Mouse (Mus musculus): ENCODE measurements around the gene Nol7.

Gene Nol7

GRCm38 (mm10) chr13:43398297-43399080 lies at the start of gene Nol7:
Nol7 (plus strand) TSS chr13:43398390.
- peak; percentile 98 to 100 for DNase-seq

GRCm38 (mm10) chr13:43349376-43349775 lies 48.8 kb upstream of the Nol7 start:
- DNase-seq, result no peak

GRCm38 (mm10) chr13:43350489-43351169 lies 47.6 kb upstream of the Nol7 start:
- DNase-seq, result no peak

GRCm38 (mm10) chr13:43353356-43353755 lies 44.8 kb upstream of the Nol7 start:
- peak; percentile 44 to 62 for DNase-seq

- DNase-seq, result no peak
Measured at GRCm38 (mm10) chr13:43354362-43354761, 43.8 kb upstream of the Nol7 start.

- peak; percentile 42 to 56 for DNase-seq
Measured at GRCm38 (mm10) chr13:43356346-43357125, 41.7 kb upstream of the Nol7 start.

GRCm38 (mm10) chr13:43360534-43360933 lies 37.7 kb upstream of the Nol7 start:
- no peak for DNase-seq

GRCm38 (mm10) chr13:43362353-43362752 lies 35.8 kb upstream of the Nol7 start:
- DNase-seq, result peak; percentile 64 to 72

- DNase-seq, result peak; percentile 96
Measured at GRCm38 (mm10) chr13:43364985-43365824, 33.0 kb upstream of the Nol7 start, which contains the start of gene Sirt5. Sirt5 (plus strand) TSS chr13:43365496.

- no peak for DNase-seq
Measured at GRCm38 (mm10) chr13:43365825-43366184, 32.4 kb upstream of the Nol7 start.

GRCm38 (mm10) chr13:43370063-43370462 lies 28.1 kb upstream of the Nol7 start:
- DNase-seq, result no peak

GRCm38 (mm10) chr13:43372892-43373291 lies 25.3 kb upstream of the Nol7 start:
- no peak for DNase-seq

- no peak for DNase-seq
Measured at GRCm38 (mm10) chr13:43374205-43374604, 24.0 kb upstream of the Nol7 start.

- no peak for DNase-seq
Measured at GRCm38 (mm10) chr13:43374918-43375432, 23.2 kb upstream of the Nol7 start.

GRCm38 (mm10) chr13:43379989-43380388 lies 18.2 kb upstream of the Nol7 start:
- no peak for DNase-seq

- DNase-seq, result no peak
Measured at GRCm38 (mm10) chr13:43385321-43385720, 12.9 kb upstream of the Nol7 start.

- DNase-seq, result peak in 1 of 2 experiments; percentile 29
Measured at GRCm38 (mm10) chr13:43397700-43398296, 392 bp upstream of the Nol7 start.

GRCm38 (mm10) chr13:43399576-43399975 lies 1.4 kb downstream of the Nol7 start:
- DNase-seq, result no peak

- DNase-seq, result no peak
Measured at GRCm38 (mm10) chr13:43412311-43412710, 14.1 kb downstream of the Nol7 start.

- no peak for DNase-seq
Measured at GRCm38 (mm10) chr13:43413611-43414010, 15.4 kb downstream of the Nol7 start.

GRCm38 (mm10) chr13:43415249-43415648 lies 17.1 kb downstream of the Nol7 start:
- DNase-seq, result no peak

GRCm38 (mm10) chr13:43428436-43428835 lies 30.2 kb downstream of the Nol7 start:
- peak in 1 of 2 experiments; percentile 12 for DNase-seq

Data from cerebellum, postnatal 10 days (tissue).